Mouse (Mus musculus) heart, postnatal 0 days (tissue): Measurements from ENCODE around the gene 4930564D02Rik.

ENCODE experiments used
- CTCF ChIP-seq: IDR thresholded peaks from 2 replicates; pipeline ENCODE4 v1.5.1; 2016; ENCODE audit warnings: antibody characterized with exemption, control low read depth, low read depth
- EP300 ChIP-seq: IDR thresholded peaks from 2 replicates; pipeline ENCODE4 v1.6.1; 2016; ENCODE audit warnings: antibody characterized with exemption, low read depth

GRCm38 (mm10) chr3:105053698-105054001, 13.0 kb upstream of the 4930564D02Rik start:
- no peak for TF ChIP-seq CTCF
- TF ChIP-seq EP300 = no peak
